Mouse (Mus musculus) heart, embryonic 16.5 days (tissue): ENCODE measurements around the gene Ccl27a. TPM values are rescaled to one million over a fixed set of nuclear protein-coding genes. Genes with fewer than 3 reads are reported as not detected.
"Not testable (repeated sequence)": the region's sequence is repeated elsewhere in the genome, so short reads cannot be mapped to it uniquely, and the experiment has no call there.

Source experiments
- ATAC-seq: fragments of 200-750 bp; cut with Nextera tagmentation; replicated peaks from 2 replicates; pipeline ENCODE4 v1.8.0; 2017; ENCODE audit warnings: moderate number of reproducible peaks; ENCODE audit not compliant: insufficient read depth, low FRiP score; ENCODE audit errors: extremely low read depth
- H3K27ac ChIP-seq: fragments of 300-500 bp; sonication (generic); 2 replicates; pipeline ENCODE4 v1.5.1; 2014; ENCODE audit warnings: mild to moderate bottlenecking, low read length, control low read depth, moderate library complexity
- H3K27me3 ChIP-seq: fragments of 300-500 bp; sonication (generic); 2 replicates; pipeline ENCODE4 v1.6.1; 2014; ENCODE audit warnings: low read length, mixed read lengths; ENCODE audit not compliant: control insufficient read depth, insufficient read depth
- H3K36me3 ChIP-seq: fragments of 300-500 bp; sonication (generic); 2 replicates; pipeline ENCODE4 v1.6.1; 2014; ENCODE audit not compliant: control insufficient read depth, insufficient read depth
- H3K4me1 ChIP-seq: fragments of 300-500 bp; sonication (generic); 2 replicates; pipeline ENCODE4 v1.6.1; 2014; ENCODE audit warnings: low read length, mixed read lengths; ENCODE audit not compliant: control insufficient read depth, insufficient read depth
- H3K4me2 ChIP-seq: fragments of 300-500 bp; sonication (generic); 2 replicates; pipeline ENCODE4 v1.6.1; 2014; ENCODE audit warnings: low read depth, mild to moderate bottlenecking, control low read depth, low read length
- H3K4me3 ChIP-seq: fragments of 300-500 bp; sonication (generic); 2 replicates; pipeline ENCODE4 v1.5.1; 2014; ENCODE audit warnings: mild to moderate bottlenecking, control low read depth, low read length
- H3K9ac ChIP-seq: fragments of 300-500 bp; sonication (generic); 2 replicates; pipeline ENCODE4 v1.6.1; 2014; ENCODE audit warnings: low read length, control low read depth
- H3K9me3 ChIP-seq: fragments of 300-500 bp; sonication (generic); replicated peaks from 2 replicates; pipeline ENCODE4 v1.6.1; 2016; ENCODE audit warnings: low read length; ENCODE audit not compliant: control insufficient read depth
- WGBS: fragments of 180-500 bp; shearing (Covaris S2); extraction: QIAGEN DNeasy Blood & Tissue Kit; methylation state at CpG from one replicate; pipeline ENCODE4 v1.1.7; 2014; 5-methylcytosine and 5-hydroxymethylcytosine counted together
- polyA plus RNA-seq: library from polyadenylated mRNA; unstranded; fragments of >200 nt; fragmentation: Nextera tagmentation; extraction: Ambion mirVana; gene quantifications from 2 replicates; pipeline ENCODE4 v1.2.1, GENCODE M21; 2015

The Ccl27a gene
- 40.8 and 40.9 TPM in 2 replicates for polyA plus RNA-seq

GRCm38 (mm10) chr4:41774002-41774401, at the start of gene Ccl27a:
TSS of gene Ccl27a (minus strand) at chr4:41774247.
- H3K4me1 ChIP-seq, H3K9me3 ChIP-seq, H3K27me3 ChIP-seq, ATAC-seq, H3K9ac ChIP-seq, H3K36me3 ChIP-seq: not testable (repeated sequence)
- 1% methylated on average over 12 of the region's 14 CpGs for WGBS
- H3K4me2 ChIP-seq: peak within 1 kb of the TSS; percentile 59
- H3K4me3 ChIP-seq: peak within 1 kb of the TSS; percentile 47
- H3K27ac ChIP-seq: peak within 1 kb of the TSS; percentile 51

GRCm38 (mm10) chr4:41783197-41783596, 9.2 kb upstream of the Ccl27a start:
- H3K4me1 ChIP-seq, H3K4me3 ChIP-seq, H3K36me3 ChIP-seq, H3K27ac ChIP-seq, H3K9ac ChIP-seq, H3K4me2 ChIP-seq, H3K27me3 ChIP-seq, H3K9me3 ChIP-seq, ATAC-seq: not testable (repeated sequence)
- 60% methylated on average over 3 of the region's 3 CpGs for WGBS

- not testable (repeated sequence) for H3K4me1 ChIP-seq, H3K9me3 ChIP-seq, H3K36me3 ChIP-seq, H3K27ac ChIP-seq, ATAC-seq, H3K4me3 ChIP-seq, H3K27me3 ChIP-seq, H3K4me2 ChIP-seq, H3K9ac ChIP-seq
- 44% methylated on average over 4 of the region's 4 CpGs for WGBS
Observed at GRCm38 (mm10) chr4:41782711-41783110, 8.7 kb upstream of the Ccl27a start.

GRCm38 (mm10) chr4:41781748-41782485, 7.9 kb upstream of the Ccl27a start:
- H3K4me2 ChIP-seq: peak overlapping the region; percentile 36
- H3K4me3 ChIP-seq, H3K27me3 ChIP-seq, H3K4me1 ChIP-seq, ATAC-seq, H3K36me3 ChIP-seq, H3K27ac ChIP-seq, H3K9me3 ChIP-seq, H3K9ac ChIP-seq: not testable (repeated sequence)
- 11% methylated on average over 14 of the region's 21 CpGs for WGBS

- not testable (repeated sequence) for H3K4me2 ChIP-seq, H3K9ac ChIP-seq, H3K4me3 ChIP-seq, H3K36me3 ChIP-seq, H3K27me3 ChIP-seq, H3K4me1 ChIP-seq, ATAC-seq, H3K9me3 ChIP-seq, H3K27ac ChIP-seq
- WGBS: 16% methylated on average over 7 of the region's 9 CpGs
Observed at GRCm38 (mm10) chr4:41781271-41781670, 7.2 kb upstream of the Ccl27a start.

GRCm38 (mm10) chr4:41775840-41776239, 1.8 kb upstream of the Ccl27a start:
- not testable (repeated sequence) for H3K9ac ChIP-seq, ATAC-seq, H3K9me3 ChIP-seq, H3K36me3 ChIP-seq, H3K4me1 ChIP-seq, H3K4me2 ChIP-seq, H3K27me3 ChIP-seq, H3K4me3 ChIP-seq, H3K27ac ChIP-seq
- WGBS: 83% methylated on average over 1 of the region's 1 CpGs

- H3K4me1 ChIP-seq, ATAC-seq, H3K9me3 ChIP-seq, H3K27me3 ChIP-seq, H3K36me3 ChIP-seq, H3K9ac ChIP-seq, H3K4me3 ChIP-seq: not testable (repeated sequence)
- peak overlapping the region; percentile 51 for H3K4me2 ChIP-seq
- 76% methylated on average over 3 of the region's 3 CpGs for WGBS
- peak overlapping the region; percentile 28 for H3K27ac ChIP-seq
Observed at GRCm38 (mm10) chr4:41774506-41774905, 459 bp upstream of the Ccl27a start.

GRCm38 (mm10) chr4:41773502-41773901, 545 bp downstream of the Ccl27a start:
- Histone ChIP-seq H3K4me2 (peak overlapping the region; percentile 59), H3K4me3 (peak overlapping the region; percentile 47), H3K27ac (peak overlapping the region; percentile 51; the same call in 1 of the 2 replicates)
- not testable (repeated sequence) for H3K27me3 ChIP-seq, H3K36me3 ChIP-seq, H3K9ac ChIP-seq, H3K9me3 ChIP-seq, ATAC-seq, H3K4me1 ChIP-seq
- 1% methylated on average over 20 of the region's 25 CpGs for WGBS

- Histone ChIP-seq H3K4me2 (peak overlapping the region; percentile 50), H3K4me3 (peak overlapping the region; percentile 40)
- not testable (repeated sequence) for H3K4me1 ChIP-seq, H3K36me3 ChIP-seq, H3K27ac ChIP-seq, H3K9me3 ChIP-seq, H3K27me3 ChIP-seq, H3K9ac ChIP-seq, ATAC-seq
- 13% methylated on average over 6 of the region's 16 CpGs for WGBS
Observed at GRCm38 (mm10) chr4:41772946-41773345, 1.1 kb downstream of the Ccl27a start.
